Mouse (Mus musculus) midbrain, embryonic 10.5 days (tissue): ENCODE data around the gene Pusl1. TPM values are rescaled to one million over a fixed set of nuclear protein-coding genes. Genes with fewer than 3 reads are reported as not detected.

Experiments used
- DNase-seq: peaks from one replicate; pipeline ENCODE4 v3.0.0-alpha.2; 2017; ENCODE audit warnings: low spot score
- H3K27ac ChIP-seq: fragments of 300-500 bp; sonication (generic); replicated peaks from 2 replicates; pipeline ENCODE4 v1.5.1; 2016; ENCODE audit warnings: mild to moderate bottlenecking
- H3K27me3 ChIP-seq: fragments of 300-500 bp; sonication (generic); 2 replicates; pipeline ENCODE4 v1.6.1; 2016; ENCODE audit warnings: low read depth, mild to moderate bottlenecking; ENCODE audit not compliant: poor library complexity, severe bottlenecking
- H3K36me3 ChIP-seq: fragments of 300-500 bp; sonication (generic); 2 replicates; pipeline ENCODE4 v1.6.1; 2016; ENCODE audit warnings: mild to moderate bottlenecking, moderate library complexity
- H3K4me1 ChIP-seq: fragments of 300-500 bp; sonication (generic); 2 replicates; pipeline ENCODE4 v1.6.1; 2016
- H3K4me3 ChIP-seq: fragments of 300-500 bp; sonication (generic); 2 replicates; pipeline ENCODE4 v1.5.1; 2016; ENCODE audit warnings: mild to moderate bottlenecking, moderate library complexity
- H3K9me3 ChIP-seq: fragments of 300-500 bp; sonication (generic); replicated peaks from 2 replicates; pipeline ENCODE4 v1.6.1; 2016; ENCODE audit warnings: mild to moderate bottlenecking
- WGBS: fragments of 180-500 bp; shearing (Covaris S2); methylation state at CpG from one replicate; pipeline ENCODE4 v1.1.7; 2016; 5-methylcytosine and 5-hydroxymethylcytosine counted together
- polyA plus RNA-seq: library from polyadenylated mRNA; unstranded; fragments of >200 nt; fragmentation: Nextera tagmentation; extraction: Ambion mirVana; gene quantifications from 2 replicates; pipeline ENCODE4 v1.2.1, GENCODE M21; 2016

The Pusl1 gene
- polyA plus RNA-seq, 1 experiment from 2014 or later = 50.7 TPM

DNA sequence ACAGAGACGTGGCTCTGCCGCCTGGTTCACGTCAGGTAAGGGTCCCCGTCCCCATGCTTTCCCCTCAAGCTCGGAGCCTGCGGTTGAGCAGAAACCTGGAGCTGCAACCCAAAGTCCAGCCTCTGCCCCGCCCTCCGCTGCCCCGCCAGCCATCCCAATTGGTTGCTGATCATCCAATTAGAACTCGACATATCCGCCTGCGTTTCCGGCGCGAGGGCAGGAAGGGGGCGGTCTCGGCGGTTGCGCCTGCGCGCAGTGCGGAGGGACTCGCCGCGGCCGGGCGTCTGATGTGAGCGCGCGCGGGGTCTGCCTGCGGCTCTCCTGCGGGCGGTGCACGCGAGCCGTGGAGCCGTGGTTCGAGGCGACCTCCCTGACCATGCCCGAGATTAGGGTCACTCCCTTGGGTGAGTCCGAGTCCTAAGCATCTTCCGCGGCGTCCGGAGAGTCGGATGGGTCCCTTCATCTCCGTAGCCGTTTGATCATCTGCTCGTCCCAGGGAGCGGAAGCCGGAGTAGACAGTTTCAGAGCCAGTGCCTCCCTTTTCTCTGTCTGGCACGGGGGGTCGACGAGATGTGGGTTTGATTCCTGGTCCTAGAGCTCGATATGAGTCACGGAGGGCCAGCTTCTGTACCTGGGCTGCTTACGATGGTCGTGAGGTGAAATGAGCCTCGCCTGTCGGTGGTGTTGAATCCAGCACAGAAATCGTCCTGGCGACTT is 22.1 kb downstream of the Pusl1 start, which contains the start of the genes Cptp and Ints11:
TSS of gene Cptp (minus strand) at position 124 of the 717 bp plus-strand sequence.
TSS of gene Ints11 (plus strand) at position 230 of the 717 bp plus-strand sequence.
- Histone ChIP-seq H3K9me3 (no peaks in the 10 kb centered on the region), H3K36me3 (peaks cover 61% of the 10 kb centered on the region), H3K27ac (peak within 1 kb of the TSS; percentile 88), H3K4me1 (peaks cover 30% of the 10 kb centered on the region), H3K4me3 (peak within 1 kb of the TSS; percentile 82), H3K27me3 (no peaks in the 10 kb centered on the region)
- WGBS = under 1% methylated on average over 63 of the region's 63 CpGs
- peak; percentile 98 for DNase-seq

DNA sequence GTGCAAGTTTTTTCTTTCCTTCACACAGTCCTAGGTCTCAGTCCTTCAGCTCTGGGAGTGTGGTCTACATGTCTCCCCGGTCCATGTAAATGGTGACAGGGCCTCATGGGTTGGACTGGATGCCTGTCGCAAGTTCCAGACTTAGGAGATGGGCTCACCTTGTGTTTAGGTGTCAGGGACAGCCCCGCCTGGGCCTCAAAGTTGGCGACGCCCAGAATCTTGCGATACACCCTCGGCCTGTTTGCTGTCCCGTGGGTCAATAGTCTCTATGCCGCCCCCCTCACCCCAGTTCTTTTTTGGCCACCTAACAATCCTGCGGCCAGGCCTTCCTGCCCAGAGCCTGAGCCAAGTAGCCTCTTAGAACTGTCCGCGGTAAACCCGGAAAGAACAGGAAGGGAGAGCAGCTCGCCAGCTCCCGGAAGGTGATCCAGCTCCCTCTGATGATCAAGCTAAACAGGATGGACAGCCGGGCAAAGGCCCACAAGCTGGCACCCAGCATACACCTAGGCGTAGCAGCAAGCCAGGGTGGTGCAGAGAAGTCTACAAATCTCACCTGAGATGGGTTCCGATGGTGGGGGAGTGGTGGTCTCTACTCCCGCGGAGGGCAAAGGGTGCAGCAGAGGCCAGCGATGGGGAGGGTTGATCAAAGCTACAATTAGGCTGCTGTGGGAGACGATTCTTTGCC is 22.8 kb downstream of the Pusl1 start:
- H3K4me1 ChIP-seq = peaks cover 30% of the 10 kb centered on the region
- no peaks in the 10 kb centered on the region for H3K27me3 ChIP-seq
- peaks cover 55% of the 10 kb centered on the region for H3K36me3 ChIP-seq
- no peaks in the 10 kb centered on the region for H3K9me3 ChIP-seq
- WGBS = 12% methylated on average over 22 of the region's 22 CpGs
- H3K27ac ChIP-seq = peak overlapping the region; percentile 88
- DNase-seq = no peak
- H3K4me3 ChIP-seq = peak overlapping the region; percentile 82

DNA sequence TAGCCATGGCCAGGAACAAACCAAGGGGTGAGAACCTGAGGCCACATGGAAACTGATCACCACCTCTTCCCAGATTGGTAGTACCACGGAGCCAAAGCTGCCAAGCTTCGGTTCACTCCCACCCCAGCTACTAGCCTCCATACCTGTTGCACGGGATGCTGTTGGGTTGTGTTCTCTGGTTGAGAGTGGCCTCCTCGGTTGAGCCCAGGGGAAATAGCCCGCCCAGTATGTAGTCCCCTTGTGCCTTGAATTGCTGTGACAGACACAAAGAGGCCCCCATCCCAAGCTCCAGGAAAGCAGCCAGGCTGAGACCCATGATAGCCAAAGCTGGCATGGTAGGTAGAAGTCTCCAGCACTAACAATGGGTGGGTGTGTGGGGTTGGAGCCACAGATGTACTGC is 28.6 kb downstream of the Pusl1 start, which contains the start of gene Tas1r3:
TSS of gene Tas1r3 (minus strand) at position 362 of the 400 bp plus-strand sequence.
- H3K4me1 ChIP-seq = peaks cover 8% of the 10 kb centered on the region; the same call in 1 of the 2 replicates
- H3K27ac ChIP-seq = no peak within 1 kb of the TSS
- DNase-seq = no peak
- WGBS = 77% methylated on average over 5 of the region's 5 CpGs
- no peaks in the 10 kb centered on the region for H3K9me3 ChIP-seq
- H3K36me3 ChIP-seq = peaks cover 73% of the 10 kb centered on the region
- H3K27me3 ChIP-seq = no peaks in the 10 kb centered on the region
- H3K4me3 ChIP-seq = no peak within 1 kb of the TSS

DNA sequence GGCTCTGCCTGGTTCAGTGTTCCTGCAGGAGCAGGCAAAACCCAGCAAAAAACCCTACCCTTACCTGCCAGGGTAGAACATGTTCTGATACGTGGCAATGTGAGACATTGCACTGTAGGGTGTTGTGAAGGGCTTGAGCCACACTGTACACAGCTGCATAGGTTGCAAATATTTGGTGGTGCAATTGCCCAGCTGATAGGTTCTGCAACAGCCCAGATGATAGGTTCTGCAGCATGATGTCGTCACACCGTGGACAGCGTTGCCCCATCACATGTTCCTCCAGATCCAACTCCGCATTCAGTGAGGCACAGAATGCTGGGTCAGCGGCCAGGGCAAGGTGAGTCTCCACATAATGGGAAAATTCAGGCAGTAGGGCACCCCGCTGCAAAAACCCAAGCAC is 29.8 kb downstream of the Pusl1 start:
- 95% methylated on average over 7 of the region's 7 CpGs for WGBS
- H3K4me1 ChIP-seq = peaks cover 8% of the 10 kb centered on the region; the same call in 1 of the 2 replicates
- H3K27me3 ChIP-seq = no peaks in the 10 kb centered on the region
- no peak overlapping the region for H3K27ac ChIP-seq
- DNase-seq = no peak
- H3K36me3 ChIP-seq = peaks cover 81% of the 10 kb centered on the region
- no peak overlapping the region for H3K4me3 ChIP-seq
- no peaks in the 10 kb centered on the region for H3K9me3 ChIP-seq

DNA sequence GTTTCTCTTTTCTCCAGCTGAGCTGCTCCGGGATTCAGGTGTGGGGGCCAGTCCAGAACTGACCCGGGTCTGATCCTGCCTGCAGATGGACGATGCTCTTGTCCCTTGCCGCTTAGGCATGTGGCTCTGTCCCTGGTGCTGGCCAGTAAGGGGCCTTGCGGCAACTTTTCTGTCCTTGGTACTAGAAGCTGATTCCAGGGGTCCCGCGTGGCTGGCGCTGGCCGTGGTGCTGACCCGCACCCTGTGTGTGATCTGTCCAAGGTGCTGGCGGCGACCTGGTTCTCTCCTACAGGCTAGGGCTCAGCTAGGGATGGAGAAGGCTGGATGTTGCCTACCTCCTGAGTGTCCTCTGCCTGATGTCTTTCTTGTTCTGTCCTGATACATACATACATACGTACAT is 32.3 kb downstream of the Pusl1 start:
- DNase-seq = peak; percentile 68
- Histone ChIP-seq H3K27me3 (no peaks in the 10 kb centered on the region), H3K9me3 (no peaks in the 10 kb centered on the region), H3K4me1 (peaks cover 8% of the 10 kb centered on the region; the same call in 1 of the 2 replicates), H3K27ac (no peak overlapping the region), H3K36me3 (peaks cover 83% of the 10 kb centered on the region), H3K4me3 (no peak overlapping the region)
- 26% methylated on average over 13 of the region's 13 CpGs for WGBS

DNA sequence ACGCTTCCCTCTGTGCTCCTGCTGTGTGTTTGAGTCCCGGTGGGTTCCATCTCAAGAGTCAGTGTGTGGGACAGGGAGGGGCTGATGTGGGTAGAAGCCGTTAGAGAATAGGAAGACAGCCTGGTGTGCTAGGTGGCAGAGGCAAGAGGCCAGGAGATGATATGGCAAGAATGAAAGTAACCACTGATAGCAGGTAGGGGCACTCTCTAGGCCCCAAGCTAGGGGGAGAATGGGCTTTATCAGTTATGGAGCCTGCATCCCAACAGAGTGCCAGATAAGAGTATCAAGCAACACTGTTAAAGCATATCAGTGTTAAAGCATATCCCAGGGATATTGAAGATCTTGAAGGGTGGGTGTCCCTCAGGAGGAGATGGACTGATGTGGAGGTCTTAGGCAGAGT is 34.7 kb downstream of the Pusl1 start:
- no peak for DNase-seq

DNA sequence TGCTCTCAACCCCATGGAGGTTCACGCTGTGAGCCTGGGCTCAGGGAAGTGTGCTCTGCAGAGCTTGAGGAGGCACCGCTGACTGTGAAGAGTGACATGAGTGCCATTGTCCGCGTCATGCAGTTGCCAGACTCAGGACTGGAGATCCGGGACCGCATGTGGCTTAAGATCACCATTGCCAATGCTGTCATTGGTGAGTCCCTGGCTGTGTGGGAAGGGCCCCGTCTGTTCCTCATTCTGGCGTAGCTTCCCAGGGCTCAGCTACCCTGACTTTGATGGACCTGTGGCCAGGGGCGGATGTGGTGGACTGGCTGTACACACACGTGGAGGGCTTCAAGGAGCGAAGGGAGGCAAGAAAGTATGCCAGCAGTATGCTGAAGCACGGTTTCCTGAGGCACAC is 35.5 kb downstream of the Pusl1 start:
- no peak for DNase-seq
- Histone ChIP-seq H3K4me1 (peaks cover 8% of the 10 kb centered on the region; the same call in 1 of the 2 replicates), H3K27me3 (no peaks in the 10 kb centered on the region), H3K36me3 (peaks cover 92% of the 10 kb centered on the region), H3K27ac (no peak overlapping the region), H3K4me3 (no peak overlapping the region), H3K9me3 (no peaks in the 10 kb centered on the region)
- 95% methylated on average over 12 of the region's 12 CpGs for WGBS

More for the DNA sequence above, 34.7 kb downstream of the Pusl1 start:
- H3K4me3 ChIP-seq = no peak overlapping the region; the same call in 1 of the 2 replicates
- H3K9me3 ChIP-seq = no peaks in the 10 kb centered on the region
- 87% methylated on average over 3 of the region's 3 CpGs for WGBS
- H3K36me3 ChIP-seq = peaks cover 98% of the 10 kb centered on the region
- H3K4me1 ChIP-seq = peaks cover 8% of the 10 kb centered on the region; the same call in 1 of the 2 replicates
- no peak overlapping the region for H3K27ac ChIP-seq
- H3K27me3 ChIP-seq = no peaks in the 10 kb centered on the region

DNA sequence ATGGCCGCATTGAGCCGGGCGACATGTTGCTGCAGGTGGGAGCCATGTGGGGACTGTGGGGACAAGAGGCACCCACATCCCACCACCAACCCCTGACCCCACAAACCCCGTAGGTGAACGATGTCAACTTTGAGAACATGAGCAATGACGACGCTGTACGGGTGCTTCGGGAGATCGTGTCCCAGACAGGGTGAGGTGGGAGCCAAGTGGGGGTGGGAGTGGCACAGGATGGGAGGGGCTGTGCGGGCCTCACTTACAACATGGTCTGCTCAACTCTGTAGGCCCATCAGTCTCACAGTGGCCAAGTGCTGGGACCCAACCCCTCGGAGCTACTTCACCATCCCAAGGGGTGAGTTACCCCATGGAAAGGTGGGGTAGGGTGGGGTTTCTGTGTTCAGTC is 36.6 kb downstream of the Pusl1 start:
- WGBS = 93% methylated on average over 12 of the region's 12 CpGs
- Histone ChIP-seq H3K36me3 (peaks cover 81% of the 10 kb centered on the region), H3K27me3 (no peaks in the 10 kb centered on the region), H3K9me3 (no peaks in the 10 kb centered on the region), H3K4me1 (peaks cover 11% of the 10 kb centered on the region), H3K27ac (no peak overlapping the region), H3K4me3 (no peak overlapping the region)
- no peak for DNase-seq

DNA sequence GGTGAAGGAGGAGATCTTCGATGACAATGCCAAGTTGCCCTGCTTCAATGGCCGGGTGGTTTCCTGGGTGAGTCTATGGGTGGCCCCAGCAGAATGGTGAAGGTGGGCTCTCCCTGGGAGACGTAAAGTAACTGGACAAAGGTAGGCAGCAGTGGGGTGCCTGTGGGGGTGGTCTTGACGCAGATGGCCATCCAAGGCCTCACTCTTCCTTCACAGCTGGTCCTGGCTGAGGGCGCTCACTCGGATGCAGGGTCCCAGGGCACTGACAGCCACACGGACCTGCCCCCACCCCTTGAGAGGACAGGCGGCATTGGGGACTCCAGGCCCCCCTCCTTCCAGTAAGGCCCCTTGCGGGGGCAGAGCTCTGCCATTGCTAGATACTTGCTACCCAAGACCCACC is 38.2 kb downstream of the Pusl1 start:
- Histone ChIP-seq H3K9me3 (no peaks in the 10 kb centered on the region), H3K4me3 (no peak overlapping the region), H3K36me3 (peaks cover 66% of the 10 kb centered on the region), H3K27me3 (no peaks in the 10 kb centered on the region), H3K4me1 (peaks cover 19% of the 10 kb centered on the region), H3K27ac (no peak overlapping the region)
- DNase-seq = no peak
- WGBS = 92% methylated on average over 9 of the region's 9 CpGs

DNA sequence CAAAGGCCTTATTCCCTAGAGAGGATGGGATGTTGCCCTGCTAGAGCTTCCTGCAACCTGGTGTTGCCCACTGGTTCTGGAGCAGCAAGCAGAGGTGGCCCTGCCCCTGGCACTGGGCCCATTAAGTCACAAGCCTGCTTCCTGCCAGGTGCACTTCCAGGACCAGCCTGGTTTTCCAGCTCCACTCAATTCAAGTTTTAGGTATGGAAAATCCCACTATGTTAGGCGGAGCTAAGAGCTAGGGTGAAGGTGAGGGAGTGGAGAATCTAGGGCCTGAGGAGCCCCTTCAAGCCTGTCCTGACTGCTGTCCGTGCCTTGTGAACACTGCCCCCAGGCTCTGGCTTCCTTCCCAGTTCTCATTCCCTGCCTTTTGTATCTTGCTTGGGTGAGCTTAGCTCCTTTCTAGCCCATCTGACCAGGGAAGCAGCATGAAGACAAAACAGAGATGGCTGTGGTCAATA is 39.6 kb downstream of the Pusl1 start:
- Histone ChIP-seq H3K36me3 (peaks cover 51% of the 10 kb centered on the region), H3K27me3 (no peaks in the 10 kb centered on the region), H3K9me3 (no peaks in the 10 kb centered on the region), H3K4me1 (peaks cover 28% of the 10 kb centered on the region), H3K27ac (no peak overlapping the region), H3K4me3 (no peak overlapping the region; the same call in 1 of the 2 replicates)
- 87% methylated on average over 2 of the region's 2 CpGs for WGBS
- no peak for DNase-seq

DNA sequence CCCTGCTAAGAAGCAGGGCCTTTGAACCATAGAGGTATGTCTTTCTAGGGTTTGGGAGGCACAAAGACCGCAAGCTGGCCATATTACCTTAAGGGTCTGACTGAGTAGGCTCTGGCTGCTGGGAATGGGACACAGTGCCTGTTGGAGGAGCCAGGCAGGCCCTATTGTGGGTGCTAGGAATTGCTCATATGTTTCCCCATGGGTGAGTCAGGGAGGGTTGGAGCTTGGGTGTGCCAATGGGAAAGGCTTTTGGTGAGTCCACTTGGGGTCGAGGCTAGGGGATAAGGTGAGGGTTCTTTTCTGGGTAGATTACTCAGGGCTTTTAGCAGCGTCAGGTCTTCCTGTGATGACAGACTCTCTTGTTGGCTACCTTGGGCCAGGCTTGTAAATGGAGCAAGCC is 40.2 kb downstream of the Pusl1 start:
- Histone ChIP-seq H3K9me3 (no peaks in the 10 kb centered on the region), H3K4me3 (no peak overlapping the region), H3K36me3 (peaks cover 45% of the 10 kb centered on the region), H3K27me3 (0 out of 2 replicates have a peak, but pooled peaks cover 2% of the 10 kb centered on the region), H3K4me1 (peaks cover 34% of the 10 kb centered on the region), H3K27ac (no peak overlapping the region)
- 90% methylated on average over 3 of the region's 3 CpGs for WGBS
- DNase-seq = no peak

DNA sequence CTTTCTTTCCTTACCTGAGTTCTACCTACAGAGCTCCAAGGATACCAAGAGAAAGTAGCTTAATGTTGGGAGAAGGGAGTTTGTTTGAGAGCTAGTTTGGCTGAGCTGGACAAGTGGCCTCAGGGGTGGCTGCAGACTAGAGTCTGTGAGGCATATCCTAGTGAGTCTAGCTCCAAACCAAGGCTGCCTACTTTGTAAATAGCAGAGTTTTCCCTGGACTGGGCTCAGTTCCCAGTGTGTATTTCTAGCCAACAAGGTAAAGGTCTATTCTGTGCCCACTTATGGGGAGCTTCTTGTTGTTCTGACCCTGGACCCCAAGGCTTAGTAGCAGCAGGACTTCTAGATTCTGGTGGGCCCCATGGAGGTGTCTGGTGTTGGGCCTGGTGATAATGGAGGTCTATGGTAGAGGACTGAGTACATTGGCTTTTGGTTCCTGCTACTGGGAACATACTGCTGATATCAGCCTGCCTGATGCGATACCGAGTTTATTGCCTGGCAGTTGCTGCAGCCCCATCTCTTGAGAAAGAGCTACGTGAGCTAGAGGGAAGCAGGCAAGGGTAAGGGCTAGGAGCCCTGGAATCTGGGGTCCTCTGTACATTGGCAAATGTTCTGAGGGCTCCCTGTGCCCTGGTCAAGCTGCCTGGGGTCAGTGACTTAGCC is 41.7 kb downstream of the Pusl1 start:
- WGBS = 90% methylated on average over 3 of the region's 3 CpGs
- peaks cover 31% of the 10 kb centered on the region for H3K36me3 ChIP-seq
- peaks cover 37% of the 10 kb centered on the region for H3K4me1 ChIP-seq
- DNase-seq = no peak
- no peaks in the 10 kb centered on the region for H3K9me3 ChIP-seq
- peak overlapping the region; percentile 94; the same call in 1 of the 2 replicates for H3K4me3 ChIP-seq
- 0 out of 2 replicates have a peak, but pooled peaks cover 4% of the 10 kb centered on the region for H3K27me3 ChIP-seq
- H3K27ac ChIP-seq = no peak overlapping the region
